Mouse (Mus musculus) T-helper 2 cell (primary cell): ENCODE data around the gene H2-Eb2.

Experiments
- in situ Hi-C: fragments of 300-600 bp; cut with MboI, MseI; formaldehyde crosslinking; loops from one replicate; pipeline ENCODE4 v1.15.1; 2025; ENCODE audit warnings: high pct_unique_total_duplicates

H2-Eb2 gene

GRCm38 (mm10) chr17:34325436-34325835 is at the start of gene H2-Eb2:
H2-Eb2 (plus strand) TSS chr17:34325665.
- in situ Hi-C loops = no loop called here

DNA sequence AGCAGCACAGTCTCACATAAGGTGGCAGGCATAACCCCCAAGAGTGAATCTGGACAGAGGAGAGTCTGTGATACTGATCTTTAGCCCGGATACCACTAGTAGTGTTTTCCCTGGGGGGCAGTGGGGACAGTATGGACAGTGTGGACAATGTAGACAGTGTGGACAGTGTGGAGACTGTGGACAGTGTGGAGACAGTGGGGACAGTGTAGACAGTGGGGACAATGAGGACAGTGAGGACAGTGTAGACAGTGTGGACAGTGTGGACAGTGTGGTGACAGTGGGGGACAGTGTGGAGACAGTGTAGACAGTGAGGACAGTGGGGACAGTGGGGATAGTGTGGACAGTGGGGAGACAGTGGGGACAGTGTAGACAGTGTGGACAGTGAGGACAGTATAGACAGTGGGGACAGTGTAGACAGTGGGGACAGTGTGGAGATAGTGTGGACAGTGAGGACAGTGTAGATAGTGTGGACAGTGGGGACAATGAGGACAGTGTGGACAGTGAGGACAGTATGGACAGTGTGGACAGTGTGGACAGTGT is 44.9 kb upstream of the H2-Eb2 start:
- in situ Hi-C loops = no loop called here

- in situ Hi-C loops = no loop called here
Observed at GRCm38 (mm10) chr17:34281836-34282235, 43.6 kb upstream of the H2-Eb2 start.

DNA sequence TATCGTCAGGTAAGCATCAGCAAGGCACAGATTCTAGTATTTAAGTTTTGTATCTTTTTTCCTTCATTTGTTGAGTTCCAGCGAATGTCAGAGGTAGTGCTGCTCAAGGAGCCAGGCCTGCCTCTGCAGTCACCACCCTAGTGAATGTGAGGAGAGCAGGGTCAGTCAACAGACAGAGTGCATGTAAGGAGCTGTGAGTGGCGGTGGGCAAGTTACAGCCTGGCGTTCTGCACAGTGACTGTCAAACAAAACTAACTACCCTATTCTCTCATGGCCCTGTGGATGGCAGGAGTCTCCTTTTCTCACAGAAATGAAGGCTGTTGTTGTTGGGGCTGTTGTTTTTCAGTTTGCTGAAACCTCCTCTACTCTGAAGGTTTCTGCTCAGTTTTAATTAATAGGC is 40.1 kb upstream of the H2-Eb2 start:
- in situ Hi-C loops = no loop called here

- in situ Hi-C loops = no loop called here
Observed at GRCm38 (mm10) chr17:34285848-34286247, 39.6 kb upstream of the H2-Eb2 start.

- in situ Hi-C loops = no loop called here
Observed at GRCm38 (mm10) chr17:34286501-34286900, 39.0 kb upstream of the H2-Eb2 start.

DNA sequence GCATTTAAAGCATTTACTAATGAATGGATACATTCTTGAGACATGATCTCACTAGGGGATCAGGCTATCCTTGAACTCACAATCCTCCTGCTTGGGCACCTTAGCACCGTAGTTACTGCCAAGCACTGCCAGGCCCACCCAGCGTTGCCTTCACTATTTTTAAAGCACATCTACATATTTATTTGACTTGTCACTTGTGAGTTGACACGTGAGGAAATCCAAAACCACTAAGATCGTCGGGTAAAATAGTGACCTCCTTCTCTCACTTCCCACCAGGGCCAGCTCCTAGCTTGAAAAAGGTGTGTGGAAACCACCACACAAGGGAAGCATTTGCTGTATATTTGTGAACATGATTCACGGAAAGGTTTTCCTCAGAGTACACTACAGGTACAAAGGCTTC is 38.5 kb upstream of the H2-Eb2 start:
- in situ Hi-C loops = no loop called here

DNA sequence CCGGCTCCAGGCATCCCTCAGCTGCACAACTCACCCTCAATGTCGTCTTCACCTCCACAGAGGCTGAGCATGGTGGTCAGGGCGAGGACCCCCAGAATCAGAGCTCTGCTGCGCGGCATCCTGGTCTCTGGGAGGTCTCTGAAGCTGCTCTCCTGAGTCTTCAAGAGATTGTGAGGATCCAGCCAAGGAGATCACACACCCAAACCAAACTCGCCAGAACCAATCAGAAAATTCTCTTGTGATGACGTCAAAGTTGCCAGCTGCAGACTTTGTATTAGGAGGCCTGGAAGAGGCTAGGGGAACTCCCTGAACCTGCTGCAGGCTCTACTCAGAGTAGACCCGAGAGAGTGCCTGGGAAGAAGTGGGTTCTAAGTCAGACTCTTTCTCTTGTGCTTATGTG is 37.8 kb upstream of the H2-Eb2 start, which contains the start of gene H2-Aa:
Gene H2-Aa, minus strand, starts transcription at position 176 of the 400 bp plus-strand sequence.
- in situ Hi-C loops = no loop called here

DNA sequence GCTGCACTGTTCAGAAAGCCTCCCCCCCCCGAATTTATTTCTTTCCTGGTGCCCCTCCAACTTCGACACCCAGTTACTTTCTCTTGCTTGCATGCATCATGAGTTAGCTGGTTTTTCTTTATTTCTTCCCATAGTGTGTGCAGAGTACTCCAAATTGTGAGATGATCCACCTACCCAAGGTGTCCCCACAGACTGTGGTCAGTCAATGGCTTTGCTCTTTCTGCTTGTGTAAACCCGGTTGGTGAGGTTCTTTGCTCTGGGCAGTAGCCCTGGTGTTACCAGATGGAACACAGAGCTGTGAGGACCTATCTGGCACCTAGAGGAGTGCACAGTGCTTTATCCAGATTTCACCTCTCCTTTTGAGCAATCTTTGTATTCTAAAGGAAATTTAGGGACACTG is 37.3 kb upstream of the H2-Eb2 start:
- in situ Hi-C loops = no loop called here

DNA sequence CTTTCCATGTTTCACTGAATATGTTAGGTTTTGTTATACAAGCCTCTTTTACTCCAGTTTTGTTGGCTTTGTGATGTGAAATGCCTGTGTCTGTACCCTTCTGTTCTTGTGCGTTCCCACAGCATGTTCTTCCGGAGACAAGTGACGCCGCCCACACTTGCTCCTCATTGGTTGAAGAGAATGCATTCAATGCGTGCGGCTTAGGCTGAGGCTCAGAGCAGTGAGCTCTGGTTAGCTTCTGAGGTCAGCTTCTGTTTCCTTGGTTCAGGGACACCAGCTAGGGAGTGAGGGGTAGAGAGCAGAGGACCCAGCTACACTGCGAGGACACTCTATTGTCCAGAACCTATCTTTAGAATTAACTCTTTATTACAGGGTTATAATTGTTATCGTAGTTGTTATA is 33.9 kb upstream of the H2-Eb2 start:
- in situ Hi-C loops = no loop called here

DNA sequence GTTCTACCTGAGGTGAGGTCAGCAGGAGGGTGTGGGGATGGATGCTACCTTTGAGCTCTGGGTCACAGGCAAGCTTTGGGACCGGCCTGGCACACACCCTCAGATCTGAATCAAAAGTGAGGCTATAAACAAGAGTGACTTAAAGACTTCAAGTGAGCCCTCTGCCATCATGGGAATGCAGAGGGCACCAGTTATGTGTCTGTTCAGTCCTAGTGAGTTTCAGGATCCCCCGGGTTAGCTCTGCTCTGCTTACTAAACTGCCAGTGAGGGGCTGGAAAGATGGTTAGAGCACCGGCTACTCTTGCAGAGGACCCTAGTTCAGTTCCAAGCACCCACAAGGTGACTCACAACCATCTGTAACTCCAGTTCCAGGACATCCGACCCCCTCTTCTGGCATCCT is 32.9 kb upstream of the H2-Eb2 start:
- in situ Hi-C loops = no loop called here

- in situ Hi-C loops = no loop called here
Observed at GRCm38 (mm10) chr17:34293533-34293932, 31.9 kb upstream of the H2-Eb2 start.

GRCm38 (mm10) chr17:34294249-34294648 is 31.2 kb upstream of the H2-Eb2 start:
- in situ Hi-C loops = no loop called here

- in situ Hi-C loops = no loop called here
Observed at GRCm38 (mm10) chr17:34295307-34295706, 30.2 kb upstream of the H2-Eb2 start.

GRCm38 (mm10) chr17:34295891-34296794 is 29.3 kb upstream of the H2-Eb2 start:
- in situ Hi-C loops = no loop called here

GRCm38 (mm10) chr17:34299356-34299755 is 26.1 kb upstream of the H2-Eb2 start:
- in situ Hi-C loops = no loop called here

- in situ Hi-C loops = no loop called here
Observed at GRCm38 (mm10) chr17:34300071-34300470, 25.4 kb upstream of the H2-Eb2 start.

DNA sequence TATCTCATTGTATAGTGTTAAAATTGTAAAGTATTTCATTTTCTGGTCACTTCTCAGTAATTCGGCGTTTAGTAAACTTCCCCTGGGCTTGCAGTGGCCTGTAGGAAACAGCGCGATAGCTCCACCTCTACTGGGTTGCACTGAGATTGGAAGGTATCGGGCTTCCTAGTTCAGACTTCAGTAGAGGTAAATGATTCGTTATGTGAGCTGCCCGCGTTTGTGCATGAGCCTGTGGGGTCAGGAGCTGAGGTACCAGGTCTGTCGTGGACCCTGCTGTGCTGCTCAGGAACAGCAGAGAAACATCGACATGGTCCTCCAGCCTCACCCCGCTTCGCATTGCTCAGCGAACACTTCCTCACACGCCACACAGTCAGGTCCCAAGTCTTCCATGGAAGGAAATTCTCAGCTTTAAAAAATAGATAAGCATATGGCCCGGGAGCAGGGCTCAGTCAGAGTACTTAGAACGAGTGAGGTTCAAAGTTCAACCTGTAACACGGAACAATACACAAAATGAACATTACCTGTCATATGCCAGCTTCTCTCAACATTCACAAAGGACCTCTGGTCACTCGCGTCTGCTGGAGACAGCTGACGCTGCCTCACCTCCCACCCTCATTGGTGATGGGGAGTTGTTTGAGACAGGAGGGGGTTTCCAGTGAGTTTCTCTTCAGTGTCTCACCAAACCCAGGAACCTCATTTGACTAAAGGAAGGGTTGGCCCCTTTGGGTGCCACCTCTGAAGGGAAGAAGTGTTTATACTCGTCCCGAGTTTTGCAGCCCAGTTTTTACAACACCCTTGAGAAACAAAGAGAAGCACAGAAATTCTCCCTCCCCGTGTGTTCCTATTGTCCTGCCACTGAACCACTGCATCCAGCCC is 24.5 kb upstream of the H2-Eb2 start:
- in situ Hi-C loops = no loop called here

- in situ Hi-C loops = no loop called here
Observed at GRCm38 (mm10) chr17:34301670-34302190, 23.7 kb upstream of the H2-Eb2 start.

DNA sequence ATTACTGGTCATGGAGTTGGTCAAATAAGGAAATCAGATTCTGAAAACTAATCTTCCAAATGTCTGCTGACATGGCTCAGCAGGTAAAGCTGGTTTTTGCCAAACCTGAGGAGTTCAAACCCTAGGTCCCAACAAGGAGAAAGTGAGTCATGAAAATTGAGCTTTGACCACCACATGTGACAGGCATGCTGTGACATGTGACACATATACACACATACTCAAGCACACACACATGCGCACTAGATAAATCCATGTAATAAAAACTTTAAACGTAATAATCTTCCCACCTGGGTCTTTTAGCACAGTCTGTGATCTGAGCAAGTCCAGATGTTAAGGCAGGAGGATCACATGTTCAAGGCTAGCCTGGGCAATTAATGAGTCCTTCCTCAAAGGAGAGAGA is 21.7 kb upstream of the H2-Eb2 start:
- in situ Hi-C loops = no loop called here

DNA sequence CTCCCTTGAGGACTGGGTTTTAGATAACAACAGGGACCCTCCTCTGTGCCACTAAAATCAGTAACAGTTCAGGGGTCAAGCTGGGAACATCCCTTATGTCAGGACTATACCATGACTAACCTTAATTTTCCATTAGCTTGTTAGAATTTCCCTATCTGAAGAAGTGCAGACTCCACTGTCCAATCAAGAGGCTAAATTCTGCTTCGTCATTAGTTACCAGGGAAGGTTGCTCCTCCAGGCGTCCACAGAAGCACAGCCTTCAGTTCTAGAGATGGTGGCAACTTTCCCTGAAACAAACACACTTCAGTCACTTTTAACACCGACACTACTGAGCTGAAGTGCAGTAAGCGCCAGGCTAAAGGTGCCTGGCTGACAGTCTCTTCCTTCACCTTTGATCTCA is 20.7 kb upstream of the H2-Eb2 start:
- in situ Hi-C loops = no loop called here
